Mouse (Mus musculus) forebrain, embryonic 16.5 days (tissue): ENCODE measurements at regions not wholly inside any gene's neighbourhood (a gene's known extent, or its start where the extent isn't known, plus 50 kb on each side); places are given as distances from the start of the nearest gene placed in this dataset.

Source experiments
- ATAC-seq: fragments of 200-750 bp; cut with Nextera tagmentation; 2 replicates; pipeline ENCODE4 v1.8.0; 2017; ENCODE audit warnings: mild to moderate bottlenecking, moderate library complexity
- H3K27ac ChIP-seq: fragments of 300-500 bp; sonication (generic); 2 replicates; pipeline ENCODE4 v1.5.1; 2014; ENCODE audit warnings: low read length, control low read depth
- H3K27me3 ChIP-seq: fragments of 300-500 bp; sonication (generic); replicated peaks from 2 replicates; pipeline ENCODE4 v1.6.1; 2014; ENCODE audit warnings: low read length; ENCODE audit not compliant: control insufficient read depth, insufficient read depth
- H3K36me3 ChIP-seq: fragments of 300-500 bp; sonication (generic); 2 replicates; pipeline ENCODE4 v1.6.1; 2014; ENCODE audit not compliant: control insufficient read depth, insufficient read depth
- H3K4me1 ChIP-seq: fragments of 300-500 bp; sonication (generic); replicated peaks from 2 replicates; pipeline ENCODE4 v1.6.1; 2014; ENCODE audit warnings: low read length; ENCODE audit not compliant: control insufficient read depth, insufficient read depth
- H3K4me2 ChIP-seq: fragments of 300-500 bp; sonication (generic); 2 replicates; pipeline ENCODE4 v1.6.1; 2014; ENCODE audit warnings: mild to moderate bottlenecking, low read length, control low read depth
- H3K4me3 ChIP-seq: fragments of 300-500 bp; sonication (generic); replicated peaks from 2 replicates; pipeline ENCODE4 v1.5.1; 2014; ENCODE audit warnings: mild to moderate bottlenecking, low read length, control low read depth
- H3K9ac ChIP-seq: fragments of 300-500 bp; sonication (generic); replicated peaks from 2 replicates; pipeline ENCODE4 v1.6.1; 2014; ENCODE audit warnings: low read depth, low read length, control low read depth
- H3K9me3 ChIP-seq: fragments of 300-500 bp; sonication (generic); 2 replicates; pipeline ENCODE4 v1.6.1; 2016; ENCODE audit warnings: low read length; ENCODE audit not compliant: control insufficient read depth
- WGBS: fragments of 180-500 bp; shearing (Covaris S2); extraction: QIAGEN DNeasy Blood & Tissue Kit; methylation state at CpG from one replicate; pipeline ENCODE4 v1.1.7; 2014; 5-methylcytosine and 5-hydroxymethylcytosine counted together

DNA sequence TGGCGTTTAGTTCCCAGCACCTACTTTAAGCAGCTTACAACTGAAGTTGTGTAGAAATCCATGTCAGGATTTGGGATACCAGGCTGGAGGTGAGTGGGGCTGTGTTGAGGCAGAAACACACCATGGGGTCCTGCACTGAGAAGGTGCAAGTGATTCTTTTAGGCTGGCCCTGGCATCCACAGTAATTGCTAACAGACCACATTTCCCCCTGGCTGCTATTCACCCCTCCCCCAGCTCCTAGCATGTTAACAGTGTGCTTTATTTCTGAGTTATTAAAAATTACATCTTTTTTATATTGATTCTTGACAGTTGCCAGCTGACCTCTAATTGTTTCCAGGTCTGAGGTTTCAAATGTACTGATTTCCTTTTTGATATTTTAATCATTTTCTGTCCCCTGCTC, 670.1 kb upstream of the 2610301B20Rik start:
- H3K36me3 ChIP-seq = no peaks in the 10 kb centered on the region
- no peaks in the 10 kb centered on the region for H3K9me3 ChIP-seq
- H3K9ac ChIP-seq = no peak overlapping the region
- H3K4me3 ChIP-seq = no peak overlapping the region
- no peak overlapping the region for H3K4me2 ChIP-seq
- H3K27me3 ChIP-seq = no peaks in the 10 kb centered on the region
- no peak overlapping the region for H3K27ac ChIP-seq
- 89% methylated on average over 1 of the region's 1 CpGs for WGBS
- H3K4me1 ChIP-seq = peaks cover 2% of the 10 kb centered on the region
- no peak for ATAC-seq

DNA sequence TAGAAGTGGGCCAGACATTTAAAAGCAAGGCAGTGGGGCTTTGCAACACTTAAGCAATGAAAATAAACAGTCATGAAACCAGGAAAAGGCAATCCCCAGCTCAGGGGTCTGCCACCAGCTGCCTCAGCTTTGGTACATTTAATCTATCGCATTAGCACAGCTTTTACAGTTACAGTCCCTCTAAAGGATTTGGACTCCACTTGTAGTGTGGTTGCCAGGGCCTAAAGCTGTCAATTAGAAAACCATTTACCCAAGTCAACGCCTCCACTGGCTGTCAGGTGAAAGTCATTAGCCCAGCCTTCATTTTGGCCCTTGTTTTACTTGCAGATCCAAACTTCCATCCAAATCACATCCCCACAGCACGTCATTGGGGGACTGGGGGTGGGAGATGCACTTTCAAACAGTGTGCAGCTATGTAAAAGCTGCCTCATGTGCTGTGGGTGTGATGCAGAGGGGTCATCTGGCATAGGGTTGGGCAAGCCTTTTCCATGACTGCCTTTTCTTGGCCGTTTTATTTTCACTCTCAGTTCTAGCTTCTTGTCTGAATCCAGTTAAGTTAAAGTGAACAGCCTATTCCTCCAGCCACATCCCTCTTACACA, 664.9 kb upstream of the 2610301B20Rik start:
- Histone ChIP-seq H3K9ac (no peak overlapping the region), H3K4me2 (no peak overlapping the region), H3K27ac (no peak overlapping the region), H3K36me3 (no peaks in the 10 kb centered on the region), H3K4me3 (no peak overlapping the region), H3K4me1 (peaks cover 4% of the 10 kb centered on the region), H3K27me3 (no peaks in the 10 kb centered on the region), H3K9me3 (no peaks in the 10 kb centered on the region)
- 35% methylated on average over 4 of the region's 4 CpGs for WGBS
- ATAC-seq = peak; percentile 80

DNA sequence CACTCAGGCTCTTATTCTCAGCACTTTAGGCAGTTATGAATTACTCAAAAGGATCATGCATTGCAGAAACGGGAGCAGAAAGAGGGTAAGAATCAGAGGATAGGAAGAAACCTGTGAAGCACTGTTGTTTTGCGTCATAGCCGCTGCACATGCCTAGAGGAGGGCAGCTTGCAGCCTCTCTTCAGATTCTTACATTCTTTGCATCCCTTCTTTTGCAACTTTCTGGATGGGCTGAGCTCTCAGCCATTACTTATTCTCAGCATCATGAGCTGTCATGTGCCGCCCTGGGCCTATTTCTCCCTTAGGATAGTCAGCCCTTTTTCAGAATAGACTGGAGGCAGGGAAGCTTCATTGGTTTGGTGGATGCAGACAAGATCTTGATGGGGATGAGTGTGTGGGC, 663.0 kb upstream of the 2610301B20Rik start:
- H3K27me3 ChIP-seq = no peaks in the 10 kb centered on the region
- H3K4me2 ChIP-seq = no peak overlapping the region
- H3K4me3 ChIP-seq = no peak overlapping the region
- H3K9me3 ChIP-seq = no peaks in the 10 kb centered on the region
- no peak for ATAC-seq
- no peak overlapping the region for H3K27ac ChIP-seq
- no peaks in the 10 kb centered on the region for H3K36me3 ChIP-seq
- H3K4me1 ChIP-seq = peaks cover 4% of the 10 kb centered on the region
- 87% methylated on average over 4 of the region's 4 CpGs for WGBS
- no peak overlapping the region for H3K9ac ChIP-seq

DNA sequence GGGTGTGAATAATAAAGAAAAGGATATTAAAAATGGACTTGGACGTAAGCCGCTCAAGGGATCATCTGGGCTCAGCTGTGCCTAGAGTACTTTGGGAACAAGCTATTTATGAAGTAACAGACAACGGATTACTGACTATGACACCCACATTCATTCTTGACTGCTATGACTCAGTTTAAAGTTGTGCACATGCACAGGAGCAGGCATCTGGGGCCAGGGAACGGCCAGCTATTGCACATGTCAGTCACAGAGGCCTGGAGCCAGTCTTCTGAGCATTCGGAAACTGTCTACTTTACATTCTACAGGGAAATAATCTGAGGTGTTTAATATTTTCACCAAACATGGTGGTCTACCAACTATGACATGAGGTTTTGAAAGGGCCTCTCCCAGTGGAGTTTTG, 639.0 kb upstream of the 2610301B20Rik start:
- 92% methylated on average over 5 of the region's 5 CpGs for WGBS
- Histone ChIP-seq H3K27me3 (no peaks in the 10 kb centered on the region), H3K4me3 (no peak overlapping the region), H3K36me3 (no peaks in the 10 kb centered on the region), H3K4me2 (no peak overlapping the region), H3K4me1 (no peaks in the 10 kb centered on the region), H3K9me3 (no peaks in the 10 kb centered on the region), H3K27ac (no peak overlapping the region), H3K9ac (no peak overlapping the region)
- ATAC-seq = no peak

DNA sequence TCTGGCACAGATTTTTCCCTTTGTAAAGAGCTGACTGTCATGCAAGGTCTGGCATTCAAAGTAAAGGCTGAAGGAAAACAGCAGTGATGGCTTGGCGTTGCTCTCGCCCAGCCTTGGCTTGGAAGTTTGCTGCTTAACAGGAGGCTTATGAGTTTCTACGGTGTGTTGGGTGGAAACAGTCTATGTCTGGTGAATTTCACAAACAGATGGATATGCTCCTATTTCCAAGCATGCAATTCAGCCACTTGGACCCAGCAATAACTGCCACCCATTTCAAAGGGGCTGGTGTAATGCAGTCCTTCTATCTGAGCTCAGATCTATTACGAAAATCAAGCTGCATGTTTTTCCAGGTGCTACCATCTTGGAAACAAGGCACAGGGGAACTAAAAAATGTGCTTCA, 632.2 kb upstream of the 2610301B20Rik start:
- Histone ChIP-seq H3K36me3 (no peaks in the 10 kb centered on the region), H3K9me3 (no peaks in the 10 kb centered on the region), H3K9ac (no peak overlapping the region), H3K4me2 (no peak overlapping the region), H3K4me1 (no peaks in the 10 kb centered on the region), H3K27me3 (no peaks in the 10 kb centered on the region), H3K27ac (no peak overlapping the region), H3K4me3 (no peak overlapping the region)
- no peak for ATAC-seq
- WGBS = 83% methylated on average over 4 of the region's 4 CpGs

DNA sequence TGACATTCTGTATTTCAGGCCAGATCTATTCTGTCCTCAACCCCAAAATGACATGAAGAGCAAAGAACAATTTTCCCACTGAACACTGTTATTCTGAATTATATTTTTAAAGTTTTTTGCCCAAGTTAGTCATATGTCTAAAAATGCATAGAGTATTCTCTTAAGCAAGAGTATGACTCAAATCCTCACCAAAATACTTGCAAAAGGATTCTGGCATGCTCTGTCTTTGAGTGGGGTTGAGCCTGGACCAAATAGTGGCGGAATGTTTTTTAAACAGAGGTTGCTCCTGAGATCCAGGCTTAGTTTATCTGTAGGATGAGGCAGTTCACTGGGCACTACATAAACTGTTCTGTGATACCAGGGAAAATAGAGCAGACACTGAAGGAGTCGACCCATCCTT, 631.4 kb upstream of the 2610301B20Rik start:
- Histone ChIP-seq H3K9ac (no peak overlapping the region), H3K4me2 (no peak overlapping the region), H3K4me3 (no peak overlapping the region), H3K9me3 (no peaks in the 10 kb centered on the region), H3K4me1 (no peaks in the 10 kb centered on the region), H3K36me3 (no peaks in the 10 kb centered on the region), H3K27me3 (no peaks in the 10 kb centered on the region), H3K27ac (no peak overlapping the region)
- no peak for ATAC-seq
- WGBS = 73% methylated on average over 2 of the region's 2 CpGs

DNA sequence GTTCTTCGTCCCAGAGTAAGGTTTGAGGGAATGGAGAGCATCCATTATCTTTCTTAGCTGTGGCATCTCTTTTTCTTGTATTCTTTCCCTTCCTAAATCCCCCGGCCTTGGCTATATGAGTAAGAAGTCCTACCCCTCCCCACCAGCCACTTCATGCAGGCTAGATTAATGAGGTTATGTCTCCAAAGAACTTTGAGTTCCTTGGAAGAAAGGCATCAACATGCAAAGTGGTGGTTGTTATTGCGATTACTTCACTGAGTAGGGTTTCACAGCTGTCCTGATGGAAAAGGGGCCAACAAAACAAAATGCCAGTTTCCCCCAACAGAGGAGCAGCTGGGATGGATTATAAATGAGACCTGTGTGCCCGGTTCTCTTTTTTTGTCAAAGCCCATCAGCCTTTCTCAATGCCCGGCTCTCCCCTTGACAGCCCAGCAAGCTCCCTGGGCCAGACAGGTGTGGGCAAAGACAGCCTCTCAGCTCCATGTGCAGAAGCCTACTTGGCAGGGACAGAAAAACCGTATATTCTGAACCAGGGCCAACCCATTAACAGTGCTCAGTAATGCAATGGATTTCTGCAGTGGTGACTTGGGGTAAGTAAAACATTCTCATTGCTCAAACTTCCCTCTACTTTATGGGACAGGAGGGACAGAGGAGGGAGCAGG, 620.1 kb upstream of the 2610301B20Rik start:
- Histone ChIP-seq H3K27ac (no peak overlapping the region), H3K9ac (no peak overlapping the region), H3K27me3 (no peaks in the 10 kb centered on the region), H3K9me3 (no peaks in the 10 kb centered on the region), H3K36me3 (no peaks in the 10 kb centered on the region), H3K4me1 (no peaks in the 10 kb centered on the region), H3K4me3 (no peak overlapping the region), H3K4me2 (no peak overlapping the region)
- peak; percentile 77 for ATAC-seq
- 37% methylated on average over 6 of the region's 6 CpGs for WGBS

DNA sequence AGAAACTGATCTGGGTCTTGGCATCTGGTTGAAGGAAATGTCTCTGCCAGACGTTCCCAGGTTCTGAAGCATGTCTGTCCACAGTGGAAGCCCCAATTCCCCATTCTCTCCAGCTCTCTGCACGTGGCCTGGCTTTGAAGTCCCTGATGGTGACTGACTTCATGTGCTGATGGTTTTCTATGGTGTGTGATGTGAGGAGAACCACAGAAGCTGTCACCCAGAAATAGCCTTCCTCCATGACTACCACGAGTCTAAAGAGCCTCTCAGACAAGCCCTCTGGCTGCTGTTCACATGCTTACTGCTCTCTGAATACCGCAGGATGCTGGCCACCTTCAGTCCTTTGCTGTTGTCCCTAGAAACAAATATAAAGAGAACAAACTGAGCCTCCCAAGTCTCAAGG, 616.8 kb upstream of the 2610301B20Rik start:
- Histone ChIP-seq H3K4me2 (no peak overlapping the region), H3K9ac (no peak overlapping the region), H3K4me3 (no peak overlapping the region), H3K27ac (no peak overlapping the region), H3K9me3 (no peaks in the 10 kb centered on the region), H3K4me1 (no peaks in the 10 kb centered on the region), H3K27me3 (no peaks in the 10 kb centered on the region), H3K36me3 (no peaks in the 10 kb centered on the region)
- no peak for ATAC-seq
- WGBS = 71% methylated on average over 4 of the region's 4 CpGs

DNA sequence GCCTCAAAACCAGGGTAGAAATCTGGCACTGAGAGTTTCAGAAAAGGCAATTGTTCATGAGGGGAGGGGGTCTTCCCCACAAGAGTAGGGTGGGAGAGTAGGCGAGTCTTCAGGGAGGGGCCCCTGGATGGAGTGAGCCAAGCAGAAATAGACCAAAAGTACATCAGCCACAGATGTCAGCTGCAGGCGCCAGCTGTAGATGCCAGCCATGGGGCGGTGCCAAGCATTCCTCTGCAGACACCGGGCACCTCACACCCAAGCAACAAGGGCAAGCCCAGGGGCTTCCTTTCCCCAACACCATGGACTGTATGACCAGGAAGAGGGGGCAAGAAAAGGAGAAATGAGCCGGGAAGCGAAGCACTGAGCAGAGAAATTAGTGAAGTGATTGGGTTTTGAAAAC, 613.9 kb upstream of the 2610301B20Rik start:
- no peaks in the 10 kb centered on the region for H3K4me1 ChIP-seq
- H3K27ac ChIP-seq = no peak overlapping the region
- WGBS = 94% methylated on average over 6 of the region's 6 CpGs
- no peak overlapping the region for H3K9ac ChIP-seq
- H3K27me3 ChIP-seq = no peaks in the 10 kb centered on the region
- H3K36me3 ChIP-seq = no peaks in the 10 kb centered on the region
- no peaks in the 10 kb centered on the region for H3K9me3 ChIP-seq
- no peak overlapping the region for H3K4me2 ChIP-seq
- H3K4me3 ChIP-seq = no peak overlapping the region
- ATAC-seq = no peak

GRCm38 (mm10) chr4:10265942-10266341, 608.4 kb upstream of the 2610301B20Rik start:
- Histone ChIP-seq H3K4me2 (no peak overlapping the region), H3K9ac (no peak overlapping the region), H3K4me3 (no peak overlapping the region), H3K27ac (no peak overlapping the region), H3K27me3 (no peaks in the 10 kb centered on the region), H3K4me1 (no peaks in the 10 kb centered on the region), H3K36me3 (no peaks in the 10 kb centered on the region), H3K9me3 (no peaks in the 10 kb centered on the region)
- no peak for ATAC-seq
- 89% methylated on average over 2 of the region's 2 CpGs for WGBS
